Mouse (Mus musculus) midbrain, postnatal 0 days (tissue): ENCODE measurements around the gene Inpp1. TPM values are rescaled to one million over a fixed set of nuclear protein-coding genes. Genes with fewer than 3 reads are reported as not detected.

ENCODE experiments used
- ATAC-seq: fragments of 200-750 bp; cut with Nextera tagmentation; 2 replicates; pipeline ENCODE4 v1.8.0; 2017; ENCODE audit warnings: moderate number of reproducible peaks, mild to moderate bottlenecking, moderate TSS enrichment, moderate library complexity; ENCODE audit not compliant: low FRiP score
- DNase-seq: peaks from one replicate; pipeline ENCODE4 v3.0.0-alpha.2; 2015; ENCODE audit warnings: low spot score
- H3K27ac ChIP-seq: fragments of 300-500 bp; sonication (generic); 2 replicates; pipeline ENCODE4 v1.5.1; 2014; ENCODE audit warnings: low read depth, mild to moderate bottlenecking, low read length, mixed read lengths
- H3K27me3 ChIP-seq: fragments of 300-500 bp; sonication (generic); 2 replicates; pipeline ENCODE4 v1.6.1; 2014; ENCODE audit warnings: low read length, control low read depth, mixed read lengths; ENCODE audit not compliant: insufficient read depth
- H3K36me3 ChIP-seq: fragments of 300-500 bp; sonication (generic); 2 replicates; pipeline ENCODE4 v1.6.1; 2014; ENCODE audit warnings: low read length, control low read depth, mixed read lengths; ENCODE audit not compliant: insufficient read depth
- H3K4me1 ChIP-seq: fragments of 300-500 bp; sonication (generic); 2 replicates; pipeline ENCODE4 v1.6.1; 2014; ENCODE audit warnings: mild to moderate bottlenecking, control low read depth, antibody characterized with exemption, low read length, mixed read lengths; ENCODE audit not compliant: insufficient read depth
- H3K4me2 ChIP-seq: fragments of 300-500 bp; sonication (generic); 2 replicates; pipeline ENCODE4 v1.6.1; 2014; ENCODE audit warnings: low read depth, mild to moderate bottlenecking, low read length, mixed read lengths; ENCODE audit not compliant: poor library complexity, severe bottlenecking
- H3K4me3 ChIP-seq: fragments of 300-500 bp; sonication (generic); 2 replicates; pipeline ENCODE4 v1.5.1; 2014; ENCODE audit warnings: low read depth, mild to moderate bottlenecking, low read length, moderate library complexity
- H3K9ac ChIP-seq: fragments of 300-500 bp; sonication (generic); replicated peaks from 2 replicates; pipeline ENCODE4 v1.6.1; 2014; ENCODE audit warnings: mild to moderate bottlenecking, low read length, moderate library complexity, mixed read lengths; ENCODE audit not compliant: poor library complexity, severe bottlenecking
- H3K9me3 ChIP-seq: fragments of 300-500 bp; sonication (generic); 2 replicates; pipeline ENCODE4 v1.6.1; 2016; ENCODE audit warnings: low read length, control low read depth
- CTCF ChIP-seq: IDR thresholded peaks from 2 replicates; pipeline ENCODE4 v1.5.1; 2016; ENCODE audit warnings: antibody characterized with exemption, mild to moderate bottlenecking
- WGBS: fragments of 180-500 bp; shearing (Covaris S2); extraction: QIAGEN DNeasy Blood & Tissue Kit; methylation state at CpG from one replicate; pipeline ENCODE4 v1.1.7; 2014; 5-methylcytosine and 5-hydroxymethylcytosine counted together
- polyA plus RNA-seq: library from polyadenylated mRNA; unstranded; fragments of >200 nt; fragmentation: Nextera tagmentation; extraction: Ambion mirVana; gene quantifications from 2 replicates; pipeline ENCODE4 v1.2.1, GENCODE M21; 2015
- total RNA-seq: library from RNA; depleted of rRNA; stranded (reverse); fragments of >200 nt; gene quantifications from 2 replicates; pipeline ENCODE4 v1.2.3, GENCODE M21; 2014

Inpp1 gene
- total and polyA plus RNA-seq, 2 experiments from 2014 or later: 45.8 to 49.8 TPM

GRCm38 (mm10) chr1:52816232-52816891 lies 1.1 kb downstream of the Inpp1 start:
- TF ChIP-seq CTCF: no peak
- ATAC-seq (peak; percentile 21; the same call in 1 of the 2 replicates), DNase-seq (peak; percentile 5)
- Histone ChIP-seq H3K9me3 (no peaks in the 10 kb centered on the region), H3K4me1 (peaks cover 3% of the 10 kb centered on the region; the same call in 1 of the 2 replicates), H3K27me3 (no peaks in the 10 kb centered on the region), H3K4me2 (peak overlapping the region; percentile 80), H3K36me3 (no peaks in the 10 kb centered on the region), H3K9ac (peak overlapping the region; percentile 85), H3K27ac (peak overlapping the region; percentile 91; the same call in 1 of the 2 replicates), H3K4me3 (peak overlapping the region; percentile 67)
- 53% methylated on average over 13 of the region's 13 CpGs for WGBS

DNA sequence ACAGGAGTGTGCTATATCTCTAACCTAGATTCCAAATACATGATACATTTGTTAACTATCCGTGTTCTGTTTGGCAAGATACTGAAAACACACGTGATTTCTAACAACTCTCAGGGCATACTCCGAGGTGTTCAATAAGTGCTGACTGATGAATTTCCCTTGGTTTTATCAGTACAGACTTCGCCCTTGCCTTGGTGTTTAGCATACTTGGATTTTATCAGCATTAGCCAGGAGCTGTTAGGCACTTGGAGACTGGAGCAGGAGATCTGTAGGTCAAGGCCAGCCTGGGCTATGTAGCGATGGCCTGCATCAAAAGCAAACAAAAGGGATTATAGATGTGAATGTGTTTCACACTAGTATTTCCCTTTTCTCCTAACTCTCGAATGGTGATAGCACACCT lies 9.0 kb downstream of the Inpp1 start:
- ATAC-seq (no peak), DNase-seq (no peak)
- Histone ChIP-seq H3K27me3 (no peaks in the 10 kb centered on the region), H3K9me3 (no peaks in the 10 kb centered on the region), H3K9ac (no peak overlapping the region), H3K4me2 (no peak overlapping the region), H3K27ac (no peak overlapping the region), H3K4me1 (no peaks in the 10 kb centered on the region), H3K4me3 (no peak overlapping the region), H3K36me3 (no peaks in the 10 kb centered on the region)
- 90% methylated on average over 6 of the region's 6 CpGs for WGBS
- no peak for TF ChIP-seq CTCF

GRCm38 (mm10) chr1:52805041-52805440 lies 12.4 kb downstream of the Inpp1 start:
- Histone ChIP-seq H3K4me2 (no peak overlapping the region), H3K4me1 (no peaks in the 10 kb centered on the region), H3K27ac (no peak overlapping the region), H3K9me3 (no peaks in the 10 kb centered on the region), H3K36me3 (no peaks in the 10 kb centered on the region), H3K27me3 (no peaks in the 10 kb centered on the region), H3K4me3 (no peak overlapping the region), H3K9ac (no peak overlapping the region)
- TF ChIP-seq CTCF: no peak
- no peak for ATAC-seq
- 90% methylated on average over 1 of the region's 1 CpGs for WGBS
- DNase-seq: no peak

DNA sequence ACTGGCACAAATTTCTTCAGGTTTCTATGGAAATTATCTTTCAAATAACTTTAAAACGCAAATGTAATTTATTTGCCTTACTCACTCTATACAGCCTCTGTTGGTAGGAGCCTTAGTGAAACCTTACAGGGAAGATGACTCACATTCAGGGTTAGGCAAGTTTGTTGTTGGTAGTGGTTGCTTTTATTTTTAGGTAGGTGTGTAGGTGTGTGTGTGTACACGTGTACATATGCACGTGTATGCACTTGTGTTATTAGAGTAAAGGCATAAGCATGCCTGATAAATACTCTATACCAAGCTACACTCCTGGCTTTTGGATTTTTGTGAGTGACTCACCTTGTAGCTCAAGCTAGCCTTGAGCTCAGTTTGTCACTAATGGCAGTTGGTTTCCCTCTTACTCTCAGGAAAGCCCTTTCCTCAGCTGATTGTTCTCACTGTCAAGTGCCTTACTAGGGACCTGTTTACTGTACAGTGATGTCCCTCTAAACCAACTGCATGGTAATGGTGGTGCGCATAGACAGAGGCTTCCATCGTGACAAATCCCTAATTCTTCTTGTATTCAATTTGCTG lies 15.0 kb downstream of the Inpp1 start:
- H3K4me3 ChIP-seq: no peak overlapping the region
- H3K27me3 ChIP-seq: no peaks in the 10 kb centered on the region
- no peak overlapping the region for H3K9ac ChIP-seq
- no peak for TF ChIP-seq CTCF
- no peak overlapping the region for H3K27ac ChIP-seq
- no peak for DNase-seq
- no peak for ATAC-seq
- H3K4me2 ChIP-seq: no peak overlapping the region
- H3K4me1 ChIP-seq: no peaks in the 10 kb centered on the region
- H3K36me3 ChIP-seq: no peaks in the 10 kb centered on the region
- no peaks in the 10 kb centered on the region for H3K9me3 ChIP-seq
- 92% methylated on average over 5 of the region's 5 CpGs for WGBS

GRCm38 (mm10) chr1:52801651-52802050 lies 15.8 kb downstream of the Inpp1 start:
- 96% methylated on average over 5 of the region's 5 CpGs for WGBS

GRCm38 (mm10) chr1:52800340-52800740 lies 17.1 kb downstream of the Inpp1 start:
- H3K4me1 ChIP-seq: no peaks in the 10 kb centered on the region
- H3K4me3 ChIP-seq: no peak overlapping the region
- DNase-seq (no peak), ATAC-seq (no peak)
- H3K9me3 ChIP-seq: no peaks in the 10 kb centered on the region
- H3K27ac ChIP-seq: no peak overlapping the region
- no peaks in the 10 kb centered on the region for H3K27me3 ChIP-seq
- H3K9ac ChIP-seq: no peak overlapping the region
- H3K4me2 ChIP-seq: no peak overlapping the region
- no peak for TF ChIP-seq CTCF
- H3K36me3 ChIP-seq: 0 out of 2 replicates have a peak, but pooled peaks cover 2% of the 10 kb centered on the region
- 77% methylated on average over 3 of the region's 3 CpGs for WGBS

More at GRCm38 (mm10) chr1:52801651-52802050, 15.8 kb downstream of the Inpp1 start:
- Histone ChIP-seq H3K27me3 (no peaks in the 10 kb centered on the region), H3K4me3 (no peak overlapping the region), H3K27ac (no peak overlapping the region), H3K9me3 (no peaks in the 10 kb centered on the region), H3K4me2 (no peak overlapping the region), H3K9ac (no peak overlapping the region), H3K36me3 (no peaks in the 10 kb centered on the region), H3K4me1 (no peaks in the 10 kb centered on the region)
- TF ChIP-seq CTCF: no peak
- DNase-seq (no peak), ATAC-seq (no peak)
